Mouse (Mus musculus) limb, embryonic 14.5 days (tissue): Measurements from ENCODE around the gene Gpsm2. TPM values are rescaled to one million over a fixed set of nuclear protein-coding genes. Genes with fewer than 3 reads are reported as not detected.
A peak's percentile ranks its signal among the peaks of the same experiment; 100 is the strongest.

Source experiments
- ATAC-seq: fragments of 200-750 bp; cut with Nextera tagmentation; 2 replicates; pipeline ENCODE4 v1.8.0; 2017; ENCODE audit warnings: low read depth, moderate number of reproducible peaks, moderate TSS enrichment; ENCODE audit not compliant: low FRiP score
- DNase-seq: peaks from one replicate; pipeline ENCODE4 v3.0.0-alpha.2; 2015; ENCODE audit warnings: low spot score
- H3K27ac ChIP-seq: fragments of 300-500 bp; sonication (generic); replicated peaks from 2 replicates; pipeline ENCODE4 v1.5.1; 2014; ENCODE audit warnings: low read depth, mild to moderate bottlenecking, low read length, moderate library complexity, mixed read lengths
- H3K27me3 ChIP-seq: fragments of 300-500 bp; sonication (generic); 2 replicates; pipeline ENCODE4 v1.6.1; 2014; ENCODE audit warnings: low read length, mixed read lengths; ENCODE audit not compliant: control insufficient read depth, insufficient read depth
- H3K36me3 ChIP-seq: fragments of 300-500 bp; sonication (generic); 2 replicates; pipeline ENCODE4 v1.6.1; 2014; ENCODE audit warnings: mild to moderate bottlenecking, low read length, moderate library complexity, mixed read lengths; ENCODE audit not compliant: control insufficient read depth, insufficient read depth
- H3K4me1 ChIP-seq: fragments of 300-500 bp; sonication (generic); 2 replicates; pipeline ENCODE4 v1.6.1; 2014; ENCODE audit warnings: antibody characterized with exemption, low read length, mixed read lengths; ENCODE audit not compliant: control insufficient read depth, insufficient read depth
- H3K4me2 ChIP-seq: fragments of 300-500 bp; sonication (generic); replicated peaks from 2 replicates; pipeline ENCODE4 v1.6.1; 2014; ENCODE audit warnings: low read depth, mild to moderate bottlenecking, low read length, moderate library complexity; ENCODE audit not compliant: severe bottlenecking
- H3K4me3 ChIP-seq: fragments of 300-500 bp; sonication (generic); replicated peaks from 2 replicates; pipeline ENCODE4 v1.5.1; 2014; ENCODE audit warnings: low read length
- H3K9ac ChIP-seq: fragments of 300-500 bp; sonication (generic); 2 replicates; pipeline ENCODE4 v1.6.1; 2014; ENCODE audit warnings: mild to moderate bottlenecking, low read depth, low read length, moderate library complexity; ENCODE audit not compliant: severe bottlenecking
- H3K9me3 ChIP-seq: fragments of 300-500 bp; sonication (generic); 2 replicates; pipeline ENCODE4 v1.6.1; 2016; ENCODE audit warnings: low read length; ENCODE audit not compliant: control insufficient read depth
- POLR2A ChIP-seq: fragments of 200-500 bp; IDR thresholded peaks from 2 replicates; pipeline ENCODE4 v1.8.0; 2012; ENCODE audit warnings: inconsistent platforms, mild to moderate bottlenecking, moderate library complexity, borderline replicate concordance; ENCODE audit not compliant: insufficient read depth, insufficient read length; ENCODE audit errors: extremely low read depth
- WGBS: fragments of 180-500 bp; shearing (Covaris S2); extraction: QIAGEN DNeasy Blood & Tissue Kit; methylation state at CpG from one replicate; pipeline ENCODE4 v1.1.7; 2014; 5-methylcytosine and 5-hydroxymethylcytosine counted together
- polyA plus RNA-seq, 2 experiments: library from polyadenylated mRNA; depleted of rRNA in 1 of 2; stranded (reverse) in 1 of 2; unstranded in 1 of 2; fragments of >200 nt; fragmentation: Nextera tagmentation in 1 of 2; extraction: Ambion mirVana in 1 of 2; gene quantifications; 2 replicates each; pipeline versions ENCODE4 v1.2.1 to v1.2.3; 2012 to 2014

Gene Gpsm2
- polyA plus RNA-seq, 2 experiments = 55.2 to 120 TPM

DNA sequence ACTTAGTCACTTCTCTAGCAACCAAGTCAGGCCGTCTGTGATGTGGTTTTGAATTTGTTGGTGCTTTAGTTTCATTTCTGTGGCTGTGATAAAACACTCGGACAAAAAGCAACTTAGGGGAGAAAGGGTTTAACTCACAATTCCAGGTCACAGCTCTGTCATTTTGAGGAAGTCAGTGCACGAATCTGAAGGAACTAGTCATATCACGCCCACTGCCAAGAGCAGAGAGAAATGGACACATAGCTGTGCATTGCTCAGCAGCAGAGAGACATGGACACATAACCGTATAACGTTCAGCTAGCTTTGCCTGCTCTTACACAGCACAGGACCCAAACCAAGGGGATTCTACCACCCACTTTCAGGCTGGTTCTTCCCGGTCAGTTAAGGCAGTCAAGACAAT, 4.3 kb upstream of the Gpsm2 start:
- H3K9ac ChIP-seq = no peak overlapping the region
- no peaks in the 10 kb centered on the region for H3K27me3 ChIP-seq
- DNase-seq = no peak
- H3K4me1 ChIP-seq = peaks cover 8% of the 10 kb centered on the region
- no peak overlapping the region for H3K4me2 ChIP-seq
- 90% methylated on average over 7 of the region's 7 CpGs for WGBS
- no peak for TF ChIP-seq POLR2A
- H3K9me3 ChIP-seq = no peaks in the 10 kb centered on the region
- no peak for ATAC-seq
- H3K27ac ChIP-seq = no peak overlapping the region
- H3K36me3 ChIP-seq = no peaks in the 10 kb centered on the region
- no peak overlapping the region for H3K4me3 ChIP-seq

DNA sequence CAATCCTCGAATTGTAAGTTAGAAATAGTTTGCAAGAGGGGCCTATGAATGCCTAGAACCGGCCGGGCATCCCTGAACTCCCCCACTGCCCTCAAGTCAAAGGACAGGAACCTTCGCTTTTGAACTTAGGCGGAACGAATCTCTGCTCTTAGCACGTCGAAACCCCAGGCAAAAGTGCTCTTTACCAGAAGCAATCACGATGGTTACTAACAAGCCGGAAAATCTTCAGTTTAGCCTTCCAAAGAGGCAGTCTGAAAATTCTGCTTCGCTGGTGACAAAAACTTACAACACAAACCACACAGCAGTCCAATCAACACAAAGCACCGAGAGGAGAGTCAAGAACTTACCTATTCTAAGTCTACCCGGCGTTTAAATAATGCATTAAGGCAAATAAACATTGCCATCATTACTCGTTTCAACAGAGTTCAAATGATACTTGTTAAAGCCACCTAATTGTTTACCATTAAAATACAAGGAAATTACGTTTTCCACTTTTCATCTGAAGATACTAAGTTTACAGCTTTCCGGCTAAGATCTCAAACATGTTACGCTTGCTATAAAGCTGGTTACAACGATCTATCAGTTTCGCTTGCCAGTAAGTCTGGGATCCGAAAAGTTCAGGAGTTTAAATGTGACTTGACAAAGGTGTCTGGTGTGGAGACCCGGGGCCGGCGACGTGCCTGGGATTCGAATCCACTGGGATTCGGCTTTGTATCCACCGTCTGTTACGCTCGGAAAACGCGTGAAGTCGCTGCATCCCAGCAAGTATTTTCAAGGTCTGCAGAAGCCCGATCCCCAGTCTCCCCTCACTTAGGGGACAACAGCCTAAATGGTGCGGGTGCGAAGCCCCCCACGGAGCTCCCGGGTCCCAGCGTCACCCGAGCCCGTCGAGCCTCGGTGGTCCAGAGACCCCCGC, 775 bp downstream of the Gpsm2 start:
- peak overlapping the region; percentile 80 for H3K4me3 ChIP-seq
- ATAC-seq (peak; percentile 16; the same call in 1 of the 2 replicates), DNase-seq (peak; percentile 52)
- H3K36me3 ChIP-seq = no peaks in the 10 kb centered on the region; the same call in 1 of the 2 replicates
- H3K27ac ChIP-seq = peak overlapping the region; percentile 96
- no peak for TF ChIP-seq POLR2A
- under 1% methylated on average over 44 of the region's 44 CpGs for WGBS
- H3K27me3 ChIP-seq = no peaks in the 10 kb centered on the region
- peaks cover 19% of the 10 kb centered on the region for H3K4me1 ChIP-seq
- no peaks in the 10 kb centered on the region for H3K9me3 ChIP-seq
- peak overlapping the region; percentile 91 for H3K9ac ChIP-seq
- H3K4me2 ChIP-seq = peak overlapping the region; percentile 57

DNA sequence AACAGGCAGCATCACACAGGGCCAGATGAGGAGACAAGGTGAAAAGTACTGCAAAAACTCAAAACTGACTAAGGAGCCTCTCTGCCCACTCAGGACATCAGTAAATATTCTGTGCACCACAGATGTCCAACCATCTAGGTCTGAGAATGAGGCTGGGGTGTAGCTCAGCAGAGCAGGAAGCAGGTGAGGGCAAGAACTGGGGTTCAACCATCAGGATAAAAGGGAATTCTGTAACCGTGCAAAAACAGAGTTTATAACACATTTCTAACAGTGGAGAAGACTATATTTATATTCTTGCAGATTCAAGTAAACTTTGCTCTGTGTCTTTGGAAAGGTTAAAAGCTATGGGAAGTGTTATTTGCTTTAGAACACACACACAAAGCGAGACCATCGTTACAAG, 2.3 kb downstream of the Gpsm2 start:
- ATAC-seq (no peak), DNase-seq (no peak)
- H3K4me2 ChIP-seq = peak overlapping the region; percentile 57
- no peaks in the 10 kb centered on the region for H3K9me3 ChIP-seq
- H3K27ac ChIP-seq = peak overlapping the region; percentile 28
- H3K9ac ChIP-seq = peak overlapping the region; percentile 17; the same call in 1 of the 2 replicates
- no peak for TF ChIP-seq POLR2A
- no peaks in the 10 kb centered on the region; the same call in 1 of the 2 replicates for H3K36me3 ChIP-seq
- peaks cover 24% of the 10 kb centered on the region for H3K4me1 ChIP-seq
- H3K4me3 ChIP-seq = peak overlapping the region; percentile 80
- H3K27me3 ChIP-seq = no peaks in the 10 kb centered on the region
- WGBS = 42% methylated on average over 3 of the region's 3 CpGs

DNA sequence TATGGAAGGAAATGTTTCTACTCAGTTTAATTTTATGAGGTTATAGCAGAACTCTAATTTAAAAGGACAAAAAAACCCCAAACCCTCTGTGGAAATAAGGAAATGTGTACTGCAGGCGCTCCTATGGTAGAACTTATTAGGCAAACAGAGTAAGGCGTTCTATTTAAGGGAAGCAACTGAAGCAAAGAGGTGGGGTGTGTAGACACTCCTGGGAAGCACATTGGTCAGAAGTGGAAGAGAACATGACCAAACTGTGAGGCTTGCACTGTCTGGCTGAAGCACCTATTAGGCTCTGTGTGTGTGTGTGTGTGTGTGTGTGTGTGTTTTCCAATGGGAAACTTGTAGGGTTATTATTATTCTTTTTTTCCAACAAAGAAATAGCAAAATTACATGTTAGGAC, 2.8 kb downstream of the Gpsm2 start:
- no peaks in the 10 kb centered on the region for H3K9me3 ChIP-seq
- H3K9ac ChIP-seq = peak overlapping the region; percentile 17; the same call in 1 of the 2 replicates
- WGBS = 36% methylated on average over 2 of the region's 2 CpGs
- ATAC-seq (no peak), DNase-seq (no peak)
- no peaks in the 10 kb centered on the region for H3K27me3 ChIP-seq
- peaks cover 24% of the 10 kb centered on the region for H3K4me1 ChIP-seq
- H3K4me3 ChIP-seq = peak overlapping the region; percentile 80
- H3K4me2 ChIP-seq = peak overlapping the region; percentile 57
- H3K27ac ChIP-seq = peak overlapping the region; percentile 28
- H3K36me3 ChIP-seq = no peaks in the 10 kb centered on the region; the same call in 1 of the 2 replicates
- TF ChIP-seq POLR2A = no peak

DNA sequence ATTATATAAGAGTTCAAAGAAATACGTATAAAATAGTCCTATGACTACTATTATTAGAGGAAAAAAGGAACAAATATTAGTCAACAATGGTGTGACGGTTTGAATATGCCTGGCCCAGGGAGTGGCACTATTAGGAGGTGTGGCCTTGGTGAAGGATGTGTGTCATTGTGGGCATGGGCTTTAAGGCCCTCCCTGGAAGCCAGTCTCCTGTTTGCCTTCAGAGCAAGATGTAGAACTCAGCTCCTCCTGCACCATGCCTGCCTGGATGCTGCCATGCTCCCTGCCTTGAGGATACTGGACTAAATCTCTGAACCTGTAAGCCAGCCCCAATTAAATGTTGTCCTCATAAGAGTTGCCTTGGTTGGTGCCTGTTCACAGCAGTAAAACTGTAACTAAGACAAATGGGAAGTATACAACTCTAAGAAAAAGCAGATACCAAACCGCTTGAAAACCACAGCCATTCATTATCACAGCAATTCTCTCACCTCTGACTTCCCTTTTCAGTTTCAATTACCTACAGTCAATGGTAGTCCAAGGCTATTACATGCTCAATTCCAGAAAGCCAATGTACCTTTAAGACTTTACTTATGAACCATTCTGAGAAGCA, 4.1 kb downstream of the Gpsm2 start:
- TF ChIP-seq POLR2A = no peak
- H3K27ac ChIP-seq = no peak overlapping the region
- no peaks in the 10 kb centered on the region for H3K9me3 ChIP-seq
- 81% methylated on average over 3 of the region's 3 CpGs for WGBS
- H3K4me3 ChIP-seq = no peak overlapping the region
- H3K4me2 ChIP-seq = no peak overlapping the region
- peaks cover 25% of the 10 kb centered on the region for H3K4me1 ChIP-seq
- H3K9ac ChIP-seq = no peak overlapping the region
- DNase-seq (no peak), ATAC-seq (no peak)
- no peaks in the 10 kb centered on the region; the same call in 1 of the 2 replicates for H3K36me3 ChIP-seq
- H3K27me3 ChIP-seq = no peaks in the 10 kb centered on the region
